Mouse (Mus musculus): Measurements from ENCODE around the gene Gm3149.
"Not testable (repeated sequence)": the region's sequence is repeated elsewhere in the genome, so short reads cannot be mapped to it uniquely, and the experiment has no call there.

Gene Gm3149

DNA sequence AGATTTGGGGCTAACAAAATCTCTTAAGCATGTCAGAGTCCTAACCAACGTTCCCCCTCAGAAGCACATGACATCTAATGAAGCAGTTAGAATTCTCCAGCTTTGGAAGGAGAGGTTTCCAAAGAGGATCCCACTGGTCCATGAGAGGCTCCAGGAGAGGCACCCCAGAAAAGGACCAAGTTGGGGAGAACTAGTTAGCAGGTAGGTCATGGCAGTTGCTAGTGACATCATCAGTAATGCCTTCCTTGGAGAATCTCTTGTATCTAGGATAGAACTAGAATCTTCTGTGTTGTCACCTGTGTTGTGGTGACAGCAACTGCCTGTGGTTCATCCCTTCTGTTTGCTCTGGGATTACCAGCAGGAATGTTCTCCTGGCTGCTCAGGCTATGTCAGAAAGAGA lies at the start of gene Gm3149:
Gene Gm3149 (plus strand): TSS at position 301 of the 400 bp plus-strand sequence.
- not testable (repeated sequence) for DNase-seq (ENCODE audit: low spot score in 2 of 2)

GRCm38 (mm10) chr14:4269238-4269950 lies 47.7 kb upstream of the Gm3149 start:
- not testable (repeated sequence) for DNase-seq (ENCODE audit: low spot score in 2 of 2)

DNA sequence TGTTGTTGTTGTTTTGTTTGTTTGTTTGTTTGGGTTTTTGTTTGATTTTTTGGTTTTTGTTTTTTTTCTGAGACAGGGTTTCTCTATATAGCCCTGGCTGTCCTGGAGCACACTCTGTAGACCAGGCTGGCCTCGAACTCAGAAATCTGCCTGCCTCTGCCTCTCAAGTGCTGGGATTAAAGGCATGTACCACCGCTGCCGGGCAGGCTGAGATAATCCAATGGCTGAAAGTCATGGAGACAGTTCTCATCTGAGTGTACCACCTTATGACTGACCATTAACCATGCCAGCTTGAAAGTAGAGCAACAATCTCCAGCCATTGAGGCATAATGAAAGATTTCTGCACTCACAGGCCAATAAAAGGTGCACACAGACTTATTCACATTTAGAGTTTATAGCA lies 37.3 kb upstream of the Gm3149 start:
- DNase-seq (ENCODE audit: low spot score in 2 of 2) = not testable (repeated sequence)

DNA sequence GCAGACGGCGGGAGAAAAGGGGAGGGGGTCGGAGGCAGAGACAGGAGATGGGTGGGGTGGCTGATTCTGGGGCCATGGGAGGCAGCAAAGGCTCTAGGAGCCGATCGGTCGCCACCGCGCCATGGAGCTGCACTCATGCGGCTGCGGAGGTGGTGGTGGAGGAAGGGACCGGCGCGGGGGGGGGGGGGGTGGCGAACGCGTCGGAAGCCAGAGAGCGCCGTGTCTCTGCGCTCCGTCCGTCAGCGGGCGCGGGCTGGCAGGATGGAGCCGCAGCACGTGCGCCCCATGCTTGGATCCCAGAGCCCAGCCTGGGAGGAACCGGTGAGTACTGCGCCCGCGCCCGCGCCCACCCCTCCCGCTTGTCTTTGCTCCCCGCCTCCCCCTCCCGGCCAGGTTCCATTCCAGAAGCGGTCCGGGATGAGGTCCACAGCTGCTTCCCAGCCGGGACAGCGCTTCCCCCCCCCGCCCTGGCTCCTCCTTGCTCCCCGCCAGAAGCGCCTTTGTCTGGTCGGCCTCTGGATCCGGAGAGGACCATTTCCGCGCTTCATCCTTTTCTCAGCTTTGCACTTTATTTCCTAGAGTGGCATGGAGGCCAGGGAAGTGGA lies 17.5 kb downstream of the Gm3149 start, which contains the start of gene 2610042L04Rik:
Gene 2610042L04Rik (plus strand): TSS at position 288 of the 605 bp plus-strand sequence.
- DNase-seq (ENCODE audit: low spot score in 2 of 2) = not testable (repeated sequence)

DNA sequence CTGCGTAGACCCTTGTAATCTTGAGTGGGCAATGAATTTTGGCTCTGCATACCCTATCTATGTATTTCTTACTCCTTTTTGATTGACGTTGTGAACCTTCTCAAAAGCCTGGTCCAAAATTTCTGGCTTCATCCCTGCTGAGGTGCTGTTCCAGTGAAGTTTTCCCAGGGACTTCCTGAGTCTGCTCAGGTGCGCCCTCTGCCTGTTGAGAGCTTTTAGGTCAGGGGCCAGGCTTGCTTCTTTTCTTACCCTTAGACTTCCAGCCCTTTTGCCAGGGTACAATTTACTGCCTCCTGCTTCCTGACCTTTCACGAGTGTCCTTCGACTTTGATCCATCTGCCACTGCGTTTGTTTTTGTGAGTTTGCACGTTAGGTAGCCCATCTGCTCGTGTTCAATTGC lies 18.4 kb downstream of the Gm3149 start:
- not testable (repeated sequence) for DNase-seq (ENCODE audit: low spot score in 2 of 2)

DNA sequence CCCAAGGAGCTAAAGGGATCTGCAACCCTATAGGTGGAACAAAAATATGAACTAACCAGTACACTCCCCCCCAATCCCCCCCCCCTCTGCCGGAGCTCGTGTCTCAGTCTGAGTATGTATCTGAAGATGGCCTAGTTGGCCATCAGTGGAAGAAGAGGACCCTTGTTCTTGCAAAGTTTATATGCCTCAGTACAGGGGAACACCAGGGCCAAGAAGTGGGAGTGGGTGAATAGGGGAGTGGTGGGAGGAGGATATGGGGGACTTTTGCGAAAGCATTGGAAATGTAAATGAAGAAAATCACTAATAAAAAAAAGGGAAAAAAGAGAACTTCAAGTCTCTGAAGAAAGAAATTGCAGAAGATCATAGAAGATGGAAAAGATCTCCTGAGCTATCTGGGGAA lies 51.9 kb downstream of the Gm3149 start:
- not testable (repeated sequence) for DNase-seq (ENCODE audit: low spot score in 2 of 2)

GRCm38 (mm10) chr14:4369691-4370090 lies 52.6 kb downstream of the Gm3149 start:
- not testable (repeated sequence) for DNase-seq (ENCODE audit: low spot score in 2 of 2)

Measured in right cerebral cortex, postnatal 36 days (tissue).